Mouse (Mus musculus) embryo, embryonic 10 days (tissue): ENCODE measurements around the gene Bend6.

Source experiments
- DNase-seq: peaks from one replicate; pipeline ENCODE4 v3.0.0-alpha.2; 2015; ENCODE audit warnings: low spot score

The Bend6 gene

GRCm38 (mm10) chr1:33803323-33803722 is 104.3 kb downstream of the Bend6 start:
- DNase-seq = no peak
